Mouse (Mus musculus): Measurements from ENCODE around the gene Ssh2. TPM values are rescaled to one million over a fixed set of nuclear protein-coding genes. Genes with fewer than 3 reads are reported as not detected.
"Not testable (repeated sequence)": the region's sequence is repeated elsewhere in the genome, so short reads cannot be mapped to it uniquely, and the experiment has no call there.

Gene Ssh2
- total RNA-seq, 2 experiments from 2014 or later = 40.5 to 42.8 TPM

DNA sequence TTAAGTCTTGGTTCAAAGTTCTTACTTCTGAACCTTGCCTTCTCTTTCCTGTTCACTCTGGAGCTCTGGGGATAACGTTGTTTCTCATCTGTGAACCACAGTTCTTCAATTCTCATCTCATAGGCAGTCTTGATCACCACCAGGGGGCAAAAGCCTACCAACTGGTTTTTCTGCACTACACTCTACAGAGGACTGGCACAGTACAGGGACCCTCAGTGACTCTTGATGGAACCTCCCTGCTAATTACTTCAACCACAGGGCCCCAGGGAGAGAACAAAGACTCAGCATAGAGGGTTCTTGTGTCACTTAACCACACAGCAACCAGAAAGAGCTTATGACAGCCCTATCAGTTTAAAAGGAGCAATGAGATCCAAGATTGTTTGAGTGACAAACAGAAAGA, 1.3 kb upstream of the Ssh2 start:
- intact Hi-C loops (cut with DNase I) = loop anchor here (1.0 to 5.0 kb wide), 3 partner anchors 94 to 233 kb away; no protein-coding TSS in a partner anchor
- peak; percentile 66 to 75 for DNase-seq (ENCODE audit: low spot score in 2 of 2)

- DNase-seq (ENCODE audit: low spot score in 2 of 2) = peak in 1 of 2 experiments; percentile 4
- intact Hi-C loops (cut with DNase I) = loop anchor here (5.0 kb wide), 1 partner anchor 113 kb away; no protein-coding TSS in a partner anchor
Measured at GRCm38 (mm10) chr11:77215483-77215882, 604 bp upstream of the Ssh2 start.

- intact Hi-C loops (cut with DNase I) = loop anchor here (5.0 kb wide), 1 partner anchor 114 kb away; no protein-coding TSS in a partner anchor
- DNase-seq (ENCODE audit: low spot score in 2 of 2) = peak; percentile 37 to 42
Measured at GRCm38 (mm10) chr11:77216761-77217130, 659 bp downstream of the Ssh2 start.

GRCm38 (mm10) chr11:77230765-77231164, 14.7 kb downstream of the Ssh2 start:
- no peak for DNase-seq (ENCODE audit: low spot score in 2 of 2)
- intact Hi-C loops (cut with DNase I) = no loop called here

- no peak for DNase-seq (ENCODE audit: low spot score in 2 of 2)
- intact Hi-C loops (cut with DNase I) = no loop called here
Measured at GRCm38 (mm10) chr11:77231514-77231913, 15.4 kb downstream of the Ssh2 start.

DNA sequence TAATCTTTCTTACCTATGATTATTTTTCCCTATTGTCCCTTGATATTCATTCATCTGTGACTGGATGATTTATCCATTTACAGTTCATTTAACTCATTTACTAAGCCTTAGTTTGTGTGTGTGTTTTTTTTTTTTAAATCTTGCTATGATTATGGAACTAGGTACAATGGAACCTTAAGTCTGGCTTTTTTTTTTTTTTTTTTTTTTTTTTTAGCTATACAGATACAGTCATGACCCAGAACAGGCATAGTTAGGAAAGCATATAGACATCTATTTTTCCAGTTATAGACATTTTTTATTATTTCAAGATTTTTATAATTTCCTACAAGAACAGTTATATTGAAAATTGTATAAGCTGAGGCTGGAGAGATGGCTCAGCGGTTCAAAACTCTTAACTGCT, 19.2 kb downstream of the Ssh2 start:
- intact Hi-C loops (cut with DNase I) = no loop called here
- DNase-seq (ENCODE audit: low spot score in 2 of 2) = no peak

GRCm38 (mm10) chr11:77239658-77240345, 23.7 kb downstream of the Ssh2 start:
- intact Hi-C loops (cut with DNase I) = no loop called here

GRCm38 (mm10) chr11:77240466-77241246, 24.6 kb downstream of the Ssh2 start:
- DNase-seq (ENCODE audit: low spot score in 2 of 2) = no peak
- intact Hi-C loops (cut with DNase I) = no loop called here

More at GRCm38 (mm10) chr11:77239658-77240345, 23.7 kb downstream of the Ssh2 start:
- no peak for DNase-seq (ENCODE audit: low spot score in 2 of 2)

DNA sequence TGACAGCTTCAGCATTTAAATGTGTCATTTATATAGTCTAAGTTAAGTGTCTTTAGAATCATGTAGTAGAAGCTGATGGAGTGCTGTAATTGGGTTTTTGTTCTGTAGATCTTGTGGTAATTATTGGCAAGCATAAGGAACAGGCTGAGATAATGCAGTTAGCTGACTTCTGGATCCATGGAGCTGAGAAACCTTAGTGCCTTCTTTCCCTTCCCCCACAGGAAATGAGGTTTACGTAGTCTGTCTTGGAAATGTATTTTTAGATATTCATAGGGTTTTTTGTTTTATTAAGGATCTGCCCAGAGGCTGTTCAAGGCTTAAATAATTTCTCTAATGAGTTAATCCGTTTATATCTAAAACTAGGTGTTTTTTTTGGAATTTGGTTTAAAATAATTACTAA, 26.8 kb downstream of the Ssh2 start:
- intact Hi-C loops (cut with DNase I) = no loop called here
- DNase-seq (ENCODE audit: low spot score in 2 of 2) = peak in 1 of 2 experiments; percentile 5

- no peak for DNase-seq (ENCODE audit: low spot score in 2 of 2)
Measured at GRCm38 (mm10) chr11:77252826-77253225, 36.7 kb downstream of the Ssh2 start.

DNA sequence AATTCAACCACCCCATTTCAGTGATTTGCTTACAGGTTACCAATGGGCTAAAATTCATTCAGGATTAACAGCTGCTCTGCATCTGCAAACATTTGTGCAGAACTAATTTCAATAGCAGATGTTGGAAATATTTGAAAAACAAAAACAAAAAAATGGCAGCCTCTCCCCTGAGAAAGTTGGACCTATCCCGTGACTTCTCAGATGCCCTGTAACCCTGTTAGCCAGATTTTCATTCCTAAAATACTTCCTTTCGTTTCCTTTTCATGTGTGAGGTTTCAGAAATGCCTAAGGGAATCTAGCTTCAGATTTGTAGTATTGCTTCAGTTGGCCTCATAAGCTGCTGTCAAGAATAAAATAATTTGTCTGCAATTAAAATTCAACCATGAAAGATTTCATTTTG, 43.4 kb downstream of the Ssh2 start:
- intact Hi-C loops (cut with DNase I) = no loop called here
- no peak for DNase-seq (ENCODE audit: low spot score in 2 of 2)

More at GRCm38 (mm10) chr11:77252826-77253225, 36.7 kb downstream of the Ssh2 start:
- intact Hi-C loops (cut with DNase I) = no loop called here

- peak; percentile 6 to 26 for DNase-seq (ENCODE audit: low spot score in 2 of 2)
- intact Hi-C loops (cut with DNase I) = no loop called here
Measured at GRCm38 (mm10) chr11:77267401-77267800, 51.3 kb downstream of the Ssh2 start.

- intact Hi-C loops (cut with DNase I) = no loop called here
- no peak for DNase-seq (ENCODE audit: low spot score in 2 of 2)
Measured at GRCm38 (mm10) chr11:77276000-77276399, 59.9 kb downstream of the Ssh2 start.

- DNase-seq (ENCODE audit: low spot score in 2 of 2); intact Hi-C loops (cut with DNase I): not testable (repeated sequence)
Measured at GRCm38 (mm10) chr11:77278538-77278937, 62.5 kb downstream of the Ssh2 start.

DNA sequence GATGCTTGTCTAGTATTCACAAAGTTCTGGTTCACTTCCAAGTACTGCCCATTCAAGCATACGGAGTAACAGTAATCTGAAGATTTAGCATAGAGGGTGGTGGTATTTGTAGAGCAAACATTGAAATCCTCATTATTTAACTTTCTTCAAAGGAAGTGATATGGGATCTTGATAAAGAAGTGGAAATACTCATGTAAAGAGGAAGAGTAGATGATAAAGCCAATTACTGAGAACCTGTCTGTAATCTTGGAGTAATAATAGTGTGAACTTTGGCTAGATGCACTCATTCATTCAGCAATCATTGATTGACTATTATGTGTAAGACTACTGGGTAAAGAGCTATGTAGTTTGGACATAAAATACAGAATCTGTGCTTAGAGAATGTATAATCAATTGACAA, 64.1 kb downstream of the Ssh2 start:
- intact Hi-C loops (cut with DNase I) = no loop called here
- DNase-seq (ENCODE audit: low spot score in 2 of 2) = no peak

- intact Hi-C loops (cut with DNase I) = no loop called here
- no peak for DNase-seq (ENCODE audit: low spot score in 2 of 2)
Measured at GRCm38 (mm10) chr11:77291447-77291846, 75.4 kb downstream of the Ssh2 start.

DNA sequence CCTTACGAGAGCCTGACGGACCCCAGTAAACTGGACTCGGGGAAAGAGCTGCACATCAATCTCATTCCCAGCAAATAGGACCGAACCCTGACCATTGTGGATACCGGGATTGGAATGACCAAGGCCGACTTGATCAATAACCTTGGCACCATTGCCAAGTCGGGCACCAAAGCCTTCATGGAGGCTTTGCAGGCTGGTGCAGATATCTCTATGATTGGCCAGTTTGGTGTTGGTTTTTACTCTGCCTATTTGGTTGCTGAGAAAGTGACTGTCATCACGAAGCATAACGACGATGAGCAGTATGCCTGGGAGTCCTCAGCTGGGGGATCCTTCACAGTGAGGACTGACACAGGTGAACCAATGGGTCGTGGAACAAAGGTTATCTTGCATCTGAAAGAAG, 77.6 kb downstream of the Ssh2 start:
- intact Hi-C loops (cut with DNase I); DNase-seq (ENCODE audit: low spot score in 2 of 2): not testable (repeated sequence)

GRCm38 (mm10) chr11:77297246-77297645, 81.2 kb downstream of the Ssh2 start:
- no peak for DNase-seq (ENCODE audit: low spot score in 2 of 2)

GRCm38 (mm10) chr11:77307205-77307604, 91.1 kb downstream of the Ssh2 start:
- DNase-seq (ENCODE audit: low spot score in 2 of 2) = no peak
- intact Hi-C loops (cut with DNase I) = no loop called here

More at GRCm38 (mm10) chr11:77297246-77297645, 81.2 kb downstream of the Ssh2 start:
- intact Hi-C loops (cut with DNase I) = no loop called here

- intact Hi-C loops (cut with DNase I) = loop anchor here (1.0 to 2.0 kb wide), 2 partner anchors 94 to 208 kb away; no protein-coding TSS in a partner anchor
- peak; percentile 46 to 58 for DNase-seq (ENCODE audit: low spot score in 2 of 2)
Measured at GRCm38 (mm10) chr11:77308533-77308932, 92.4 kb downstream of the Ssh2 start.
